Mouse (Mus musculus) hindbrain, embryonic 13.5 days (tissue): ENCODE data around the gene Arhgef3. TPM values are rescaled to one million over a fixed set of nuclear protein-coding genes. Genes with fewer than 3 reads are reported as not detected.

Source experiments
- ATAC-seq: fragments of 200-750 bp; cut with Nextera tagmentation; 2 replicates; pipeline ENCODE4 v1.8.0; 2017; ENCODE audit warnings: moderate TSS enrichment; ENCODE audit not compliant: low FRiP score
- H3K27ac ChIP-seq: fragments of 300-500 bp; sonication (generic); 2 replicates; pipeline ENCODE4 v1.5.1; 2015; ENCODE audit warnings: inconsistent platforms, mild to moderate bottlenecking, moderate library complexity
- H3K27me3 ChIP-seq: fragments of 300-500 bp; sonication (generic); 2 replicates; pipeline ENCODE4 v1.6.1; 2015; ENCODE audit warnings: mild to moderate bottlenecking, inconsistent platforms
- H3K36me3 ChIP-seq: fragments of 300-500 bp; sonication (generic); 2 replicates; pipeline ENCODE4 v1.6.1; 2015; ENCODE audit warnings: mild to moderate bottlenecking, inconsistent platforms
- H3K4me1 ChIP-seq: fragments of 300-500 bp; sonication (generic); replicated peaks from 2 replicates; pipeline ENCODE4 v1.6.1; 2015; ENCODE audit warnings: inconsistent platforms
- H3K4me2 ChIP-seq: fragments of 300-500 bp; sonication (generic); 2 replicates; pipeline ENCODE4 v1.6.1; 2015; ENCODE audit warnings: inconsistent platforms, mild to moderate bottlenecking, moderate library complexity
- H3K4me3 ChIP-seq: fragments of 300-500 bp; sonication (generic); 2 replicates; pipeline ENCODE4 v1.5.1; 2015; ENCODE audit warnings: mild to moderate bottlenecking, inconsistent platforms
- H3K9ac ChIP-seq: fragments of 300-500 bp; sonication (generic); 2 replicates; pipeline ENCODE4 v1.6.1; 2015; ENCODE audit warnings: mild to moderate bottlenecking, inconsistent platforms
- H3K9me3 ChIP-seq: fragments of 300-500 bp; sonication (generic); 2 replicates; pipeline ENCODE4 v1.6.1; 2016; ENCODE audit warnings: inconsistent platforms
- WGBS: fragments of 180-500 bp; shearing (Covaris S2); methylation state at CpG from one replicate; pipeline ENCODE4 v1.1.7; 2015; 5-methylcytosine and 5-hydroxymethylcytosine counted together
- polyA plus RNA-seq: library from polyadenylated mRNA; unstranded; fragments of >200 nt; fragmentation: Nextera tagmentation; extraction: Ambion mirVana; gene quantifications from 2 replicates; pipeline ENCODE4 v1.2.1, GENCODE M21; 2015

Arhgef3 gene
- 6.1 and 6.2 TPM in 2 replicates for polyA plus RNA-seq

GRCm38 (mm10) chr14:27114362-27115274 is at the start of gene Arhgef3:
TSS of gene Arhgef3 (plus strand) at chr14:27114899.
- H3K27ac ChIP-seq: no peak within 1 kb of the TSS
- peak within 1 kb of the TSS; percentile 54 for H3K4me3 ChIP-seq
- H3K4me1 ChIP-seq: peaks cover 11% of the 10 kb centered on the region
- peak; percentile 69; the same call in 1 of the 2 replicates for ATAC-seq
- H3K9me3 ChIP-seq: no peaks in the 10 kb centered on the region
- H3K4me2 ChIP-seq: peak within 1 kb of the TSS; percentile 99
- no peaks in the 10 kb centered on the region for H3K36me3 ChIP-seq
- H3K9ac ChIP-seq: peak within 1 kb of the TSS; percentile 72
- peaks cover 58% of the 10 kb centered on the region for H3K27me3 ChIP-seq
- WGBS: under 1% methylated on average over 51 of the region's 58 CpGs

- H3K4me1 ChIP-seq: peaks cover 55% of the 10 kb centered on the region
- 7% methylated on average over 9 of the region's 9 CpGs for WGBS
These were observed 48.3 kb upstream of the Arhgef3 start for GRCm38 (mm10) chr14:27066171-27066929.

GRCm38 (mm10) chr14:27067866-27068271 is 46.8 kb upstream of the Arhgef3 start:
- H3K27me3 ChIP-seq: peaks cover 4% of the 10 kb centered on the region; the same call in 1 of the 2 replicates
- 23% methylated on average over 6 of the region's 6 CpGs for WGBS
- H3K27ac ChIP-seq: peak overlapping the region; percentile 52; the same call in 1 of the 2 replicates
- ATAC-seq: 0 out of 2 replicates have a peak, but pooled peaks have one; percentile 47
- no peaks in the 10 kb centered on the region for H3K9me3 ChIP-seq
- H3K4me1 ChIP-seq: peaks cover 61% of the 10 kb centered on the region
- H3K9ac ChIP-seq: no peak overlapping the region
- H3K4me3 ChIP-seq: no peak overlapping the region
- no peaks in the 10 kb centered on the region for H3K36me3 ChIP-seq
- no peak overlapping the region for H3K4me2 ChIP-seq

More at GRCm38 (mm10) chr14:27066171-27066929, 48.3 kb upstream of the Arhgef3 start:
- H3K27me3 ChIP-seq: peaks cover 4% of the 10 kb centered on the region; the same call in 1 of the 2 replicates
- peak overlapping the region; percentile 50 for H3K27ac ChIP-seq
- H3K36me3 ChIP-seq: no peaks in the 10 kb centered on the region
- ATAC-seq: peak; percentile 40; the same call in 1 of the 2 replicates
- H3K4me3 ChIP-seq: no peak overlapping the region
- 0 out of 2 replicates have a peak overlapping the region, but pooled peaks have one; percentile 19 for H3K9ac ChIP-seq
- peak overlapping the region; percentile 20; the same call in 1 of the 2 replicates for H3K4me2 ChIP-seq
- no peaks in the 10 kb centered on the region for H3K9me3 ChIP-seq

GRCm38 (mm10) chr14:27069434-27070097 is 45.1 kb upstream of the Arhgef3 start:
- Histone ChIP-seq H3K27me3 (peaks cover 4% of the 10 kb centered on the region; the same call in 1 of the 2 replicates), H3K4me2 (no peak overlapping the region), H3K4me1 (peaks cover 78% of the 10 kb centered on the region), H3K27ac (peak overlapping the region; percentile 13; the same call in 1 of the 2 replicates), H3K9ac (no peak overlapping the region), H3K4me3 (no peak overlapping the region), H3K9me3 (no peaks in the 10 kb centered on the region), H3K36me3 (no peaks in the 10 kb centered on the region)
- ATAC-seq: no peak
- WGBS: 39% methylated on average over 8 of the region's 8 CpGs

GRCm38 (mm10) chr14:27070128-27070527 is 44.6 kb upstream of the Arhgef3 start:
- no peak for ATAC-seq
- H3K4me2 ChIP-seq: no peak overlapping the region
- H3K27me3 ChIP-seq: peaks cover 4% of the 10 kb centered on the region; the same call in 1 of the 2 replicates
- no peaks in the 10 kb centered on the region for H3K9me3 ChIP-seq
- H3K4me1 ChIP-seq: peaks cover 84% of the 10 kb centered on the region
- H3K36me3 ChIP-seq: no peaks in the 10 kb centered on the region
- no peak overlapping the region for H3K4me3 ChIP-seq
- 51% methylated on average over 3 of the region's 3 CpGs for WGBS
- H3K27ac ChIP-seq: 0 out of 2 replicates have a peak overlapping the region, but pooled peaks have one; percentile 13
- H3K9ac ChIP-seq: no peak overlapping the region

GRCm38 (mm10) chr14:27070758-27071157 is 43.9 kb upstream of the Arhgef3 start:
- no peak overlapping the region for H3K4me3 ChIP-seq
- H3K9me3 ChIP-seq: no peaks in the 10 kb centered on the region
- H3K27me3 ChIP-seq: peaks cover 4% of the 10 kb centered on the region; the same call in 1 of the 2 replicates
- no peak overlapping the region for H3K9ac ChIP-seq
- WGBS: 26% methylated on average over 9 of the region's 9 CpGs
- H3K36me3 ChIP-seq: no peaks in the 10 kb centered on the region
- H3K4me2 ChIP-seq: no peak overlapping the region
- H3K4me1 ChIP-seq: peaks cover 86% of the 10 kb centered on the region
- no peak for ATAC-seq
- H3K27ac ChIP-seq: no peak overlapping the region

GRCm38 (mm10) chr14:27071985-27072384 is 42.7 kb upstream of the Arhgef3 start:
- H3K9me3 ChIP-seq: no peaks in the 10 kb centered on the region
- H3K9ac ChIP-seq: no peak overlapping the region
- peaks cover 2% of the 10 kb centered on the region; the same call in 1 of the 2 replicates for H3K27me3 ChIP-seq
- no peak overlapping the region for H3K27ac ChIP-seq
- no peak overlapping the region for H3K4me3 ChIP-seq
- no peaks in the 10 kb centered on the region for H3K36me3 ChIP-seq
- no peak for ATAC-seq
- H3K4me2 ChIP-seq: no peak overlapping the region
- H3K4me1 ChIP-seq: peaks cover 84% of the 10 kb centered on the region
- WGBS: 26% methylated on average over 3 of the region's 3 CpGs

GRCm38 (mm10) chr14:27075084-27075483 is 39.6 kb upstream of the Arhgef3 start:
- WGBS: 79% methylated on average over 6 of the region's 6 CpGs
- H3K4me1 ChIP-seq: peaks cover 60% of the 10 kb centered on the region
- no peak for ATAC-seq

GRCm38 (mm10) chr14:27075909-27076521 is 38.7 kb upstream of the Arhgef3 start:
- Histone ChIP-seq H3K4me1 (peaks cover 50% of the 10 kb centered on the region), H3K4me3 (no peak overlapping the region), H3K9ac (no peak overlapping the region), H3K36me3 (no peaks in the 10 kb centered on the region), H3K9me3 (no peaks in the 10 kb centered on the region), H3K27ac (no peak overlapping the region), H3K27me3 (no peaks in the 10 kb centered on the region), H3K4me2 (no peak overlapping the region)
- WGBS: 54% methylated on average over 8 of the region's 8 CpGs
- no peak for ATAC-seq

More at GRCm38 (mm10) chr14:27075084-27075483, 39.6 kb upstream of the Arhgef3 start:
- H3K36me3 ChIP-seq: no peaks in the 10 kb centered on the region
- H3K4me2 ChIP-seq: no peak overlapping the region
- H3K27me3 ChIP-seq: no peaks in the 10 kb centered on the region
- H3K9ac ChIP-seq: no peak overlapping the region
- no peaks in the 10 kb centered on the region for H3K9me3 ChIP-seq
- H3K4me3 ChIP-seq: no peak overlapping the region
- H3K27ac ChIP-seq: no peak overlapping the region

- H3K9me3 ChIP-seq: no peaks in the 10 kb centered on the region
- no peak overlapping the region for H3K4me2 ChIP-seq
- no peak overlapping the region for H3K27ac ChIP-seq
- H3K4me1 ChIP-seq: peaks cover 46% of the 10 kb centered on the region
- H3K4me3 ChIP-seq: no peak overlapping the region
- H3K9ac ChIP-seq: no peak overlapping the region
- H3K36me3 ChIP-seq: no peaks in the 10 kb centered on the region
- 85% methylated on average over 2 of the region's 2 CpGs for WGBS
- H3K27me3 ChIP-seq: no peaks in the 10 kb centered on the region
- no peak for ATAC-seq
These were observed 38.2 kb upstream of the Arhgef3 start for GRCm38 (mm10) chr14:27076522-27076920.
